Mouse (Mus musculus) ovary, postnatal 36 days (tissue): ENCODE results near the gene Itih3.

ENCODE experiments used
- DNase-seq: peaks from one replicate; pipeline ENCODE4 v3.0.0; 2022; ENCODE audit warnings: low spot score, mixed read lengths

Itih3 gene

GRCm38 (mm10) chr14:30923375-30924105, at the start of gene Itih3:
Gene Itih3 (minus strand): TSS chr14:30923760.
- DNase-seq, result no peak

DNA sequence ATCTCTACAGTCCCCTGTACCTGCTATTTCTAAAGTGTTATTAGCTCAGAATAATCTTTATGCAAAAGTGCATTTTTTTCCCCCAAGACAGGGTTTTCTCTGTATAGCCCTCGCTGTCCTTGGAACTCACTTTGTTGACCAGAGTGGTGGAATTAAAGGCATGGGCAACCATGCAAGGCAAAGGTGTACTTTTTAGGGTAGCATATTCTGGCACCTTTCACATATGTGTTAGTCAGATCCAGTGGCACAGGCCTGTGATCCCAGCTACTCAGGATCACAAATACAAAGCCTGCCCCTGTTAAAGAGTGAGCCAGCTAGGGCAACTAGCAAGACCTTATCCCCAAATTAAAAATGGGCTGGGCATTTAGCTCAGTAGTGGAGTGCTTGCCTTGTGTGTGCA, 36.8 kb upstream of the Itih3 start:
- no peak for DNase-seq

DNA sequence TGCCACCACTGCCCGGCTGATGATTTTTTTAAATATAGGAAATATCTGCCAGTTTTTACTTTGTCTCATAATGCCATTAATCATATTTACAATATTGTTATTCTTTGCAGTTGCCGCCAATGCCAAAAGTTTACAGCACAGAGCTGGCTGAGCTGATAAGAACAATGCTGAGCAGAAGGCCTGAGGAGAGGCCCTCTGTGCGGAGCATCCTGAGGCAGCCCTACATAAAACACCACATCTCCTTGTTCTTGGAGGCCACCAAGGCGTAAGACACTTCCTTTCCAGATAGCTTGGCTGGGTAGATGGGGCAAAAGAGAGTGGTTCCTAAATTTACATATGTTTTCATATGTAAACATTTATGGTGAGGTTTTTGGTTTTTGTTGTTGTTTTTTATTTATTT, 35.5 kb upstream of the Itih3 start:
- DNase-seq, result no peak

DNA sequence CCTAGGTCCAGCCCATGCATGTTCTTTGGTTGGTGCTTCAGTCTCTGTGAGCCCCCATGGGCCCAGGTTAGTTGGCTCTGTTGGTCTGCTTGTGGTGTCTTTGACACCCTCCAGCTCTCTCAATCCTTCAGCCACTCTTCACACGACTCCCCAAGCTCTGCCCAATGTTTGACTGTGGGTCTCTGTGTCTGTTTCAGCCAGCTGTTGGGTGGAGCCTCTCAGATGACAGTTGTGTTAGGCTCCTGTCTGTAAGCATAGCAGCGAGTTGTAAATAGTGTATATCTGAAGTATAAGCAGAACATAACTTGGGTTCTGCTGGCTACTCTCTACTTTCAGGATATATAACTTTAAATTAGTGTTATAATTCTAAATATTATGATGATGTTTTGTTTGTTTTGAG, 35.0 kb upstream of the Itih3 start:
- DNase-seq, result no peak

- peak; percentile 97 for DNase-seq
Measured at GRCm38 (mm10) chr14:30951154-30951825, 27.7 kb upstream of the Itih3 start, which contains the start of gene Nek4. Gene Nek4 (plus strand): TSS chr14:30951377.

DNA sequence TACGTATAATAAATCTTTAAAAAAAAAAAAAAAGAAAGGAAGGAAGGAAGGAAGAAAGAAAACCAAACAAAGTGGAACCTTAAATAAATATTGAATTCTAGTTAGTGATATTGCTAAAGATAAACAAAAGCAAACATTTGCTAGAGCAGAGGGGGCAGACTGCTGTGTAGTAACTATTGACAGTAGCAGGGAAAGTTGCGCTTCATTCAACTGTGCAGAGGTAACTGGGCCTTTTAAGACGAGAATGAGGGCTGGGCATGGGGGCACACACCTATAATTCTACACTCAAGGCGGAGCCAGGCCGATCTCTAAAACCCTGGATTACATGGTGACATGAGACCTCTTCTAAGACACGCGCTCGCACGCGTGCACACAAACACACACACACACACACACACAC, 26.4 kb upstream of the Itih3 start:
- DNase-seq, result no peak

GRCm38 (mm10) chr14:30944745-30945144, 21.2 kb upstream of the Itih3 start:
- peak; percentile 9 for DNase-seq

GRCm38 (mm10) chr14:30943860-30944674, 20.5 kb upstream of the Itih3 start:
- peak; percentile 65 for DNase-seq

- no peak for DNase-seq
Measured at GRCm38 (mm10) chr14:30943038-30943437, 19.5 kb upstream of the Itih3 start, which contains the start of gene Itih1. Gene Itih1 (minus strand): TSS chr14:30943289.

DNA sequence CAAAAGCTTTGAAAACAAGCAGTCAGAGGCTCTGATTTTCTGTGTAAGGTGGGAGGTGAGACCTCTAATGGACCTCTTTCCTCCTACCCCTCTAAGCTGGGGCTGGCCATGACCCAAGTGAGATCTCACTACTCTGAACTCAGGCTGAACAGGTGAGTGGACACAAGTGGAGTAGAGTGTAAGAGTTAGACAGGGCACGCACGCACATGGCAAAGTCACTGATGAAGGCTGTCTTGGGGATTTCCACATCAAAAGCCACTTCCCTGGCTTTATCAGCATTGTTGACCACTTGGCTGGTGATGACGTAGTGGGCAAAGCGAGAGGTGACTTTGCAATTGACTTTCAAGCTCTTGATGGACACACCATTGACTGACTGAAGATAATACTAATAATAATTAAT, 18.7 kb upstream of the Itih3 start:
- DNase-seq, result no peak

DNA sequence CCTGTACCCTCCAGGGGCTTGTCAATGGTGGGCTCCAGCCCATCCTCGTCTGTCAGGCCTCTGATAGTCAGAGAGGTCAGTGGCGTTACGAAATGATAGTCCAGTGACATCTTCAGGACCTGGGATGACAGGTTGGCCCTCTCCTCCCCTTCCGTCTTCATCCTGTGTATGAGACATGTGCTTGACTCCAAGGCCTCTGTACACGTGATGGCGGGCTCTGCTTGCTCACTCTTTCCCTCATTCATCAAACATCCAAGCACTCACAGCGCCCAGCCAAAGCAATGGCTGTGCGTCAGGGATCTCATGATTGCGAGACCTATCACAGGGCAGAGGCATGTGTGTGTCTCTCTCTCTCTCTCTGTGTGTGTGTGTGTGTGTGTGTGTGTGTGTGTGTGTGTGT, 9.8 kb upstream of the Itih3 start:
- DNase-seq, result no peak

DNA sequence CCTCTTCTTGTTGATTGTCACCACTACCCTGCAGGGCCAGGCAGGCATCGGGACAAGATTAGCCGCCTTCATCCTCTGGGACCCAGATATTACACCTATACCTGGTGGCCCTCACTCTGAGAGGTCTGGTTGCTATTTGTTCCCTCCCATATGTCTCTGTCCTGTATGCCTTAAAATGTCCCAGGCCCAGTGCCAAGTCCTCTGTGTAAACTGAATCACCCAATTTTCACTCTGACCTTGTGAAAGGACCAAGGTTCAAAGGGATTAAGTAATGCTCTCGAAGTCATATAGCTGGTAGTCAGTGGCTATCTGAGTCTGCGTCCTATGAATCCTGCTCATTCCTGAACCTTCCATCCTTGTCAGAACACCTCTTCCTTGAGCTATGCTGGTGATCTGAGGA, 6.8 kb upstream of the Itih3 start:
- DNase-seq, result no peak

DNA sequence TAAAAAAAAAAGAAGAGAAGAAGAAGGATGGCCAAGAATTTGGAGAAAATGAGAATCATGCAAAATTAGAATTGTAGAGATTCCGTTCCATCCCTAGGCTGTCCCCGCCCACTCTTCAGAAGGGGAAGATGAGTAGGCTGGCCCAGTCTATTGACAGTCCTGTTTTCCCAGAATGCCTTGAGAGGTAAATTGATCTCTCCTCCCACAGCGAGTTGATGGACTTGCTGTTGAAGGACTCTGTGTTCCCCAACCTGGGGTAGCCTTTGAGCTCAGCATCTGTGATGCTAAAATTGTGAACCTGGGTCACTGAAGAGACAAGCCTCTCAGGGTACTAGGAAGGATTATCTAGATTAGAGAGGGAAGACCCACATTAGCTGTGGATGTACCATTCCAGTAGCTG, 1.9 kb upstream of the Itih3 start:
- DNase-seq, result no peak

GRCm38 (mm10) chr14:30922053-30922670, 1.4 kb downstream of the Itih3 start:
- DNase-seq, result no peak

GRCm38 (mm10) chr14:30916516-30916915, 7.0 kb downstream of the Itih3 start:
- no peak for DNase-seq

- no peak for DNase-seq
Measured at GRCm38 (mm10) chr14:30913404-30913803, 10.2 kb downstream of the Itih3 start.

- DNase-seq, result no peak
Measured at GRCm38 (mm10) chr14:30912641-30913040, 10.9 kb downstream of the Itih3 start.

DNA sequence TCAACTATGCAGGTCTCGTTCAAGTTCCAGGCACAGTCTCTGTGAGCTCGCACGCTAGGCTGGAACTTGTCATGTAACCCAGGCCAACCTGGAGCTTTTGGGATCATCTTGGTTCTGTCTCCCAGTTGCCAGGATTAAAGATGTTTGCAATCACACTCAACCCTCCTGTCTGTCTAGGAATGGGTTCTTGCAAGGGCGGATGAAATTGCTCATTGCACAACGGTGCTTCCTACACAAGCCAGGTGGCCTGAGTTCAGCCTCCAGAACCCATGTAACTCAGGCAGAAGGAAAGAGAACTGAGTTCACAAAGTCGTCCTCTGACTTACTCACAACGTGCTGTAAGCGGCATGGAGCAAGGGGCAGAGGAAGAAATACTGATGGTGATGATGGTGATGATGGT, 12.4 kb downstream of the Itih3 start:
- DNase-seq, result no peak

DNA sequence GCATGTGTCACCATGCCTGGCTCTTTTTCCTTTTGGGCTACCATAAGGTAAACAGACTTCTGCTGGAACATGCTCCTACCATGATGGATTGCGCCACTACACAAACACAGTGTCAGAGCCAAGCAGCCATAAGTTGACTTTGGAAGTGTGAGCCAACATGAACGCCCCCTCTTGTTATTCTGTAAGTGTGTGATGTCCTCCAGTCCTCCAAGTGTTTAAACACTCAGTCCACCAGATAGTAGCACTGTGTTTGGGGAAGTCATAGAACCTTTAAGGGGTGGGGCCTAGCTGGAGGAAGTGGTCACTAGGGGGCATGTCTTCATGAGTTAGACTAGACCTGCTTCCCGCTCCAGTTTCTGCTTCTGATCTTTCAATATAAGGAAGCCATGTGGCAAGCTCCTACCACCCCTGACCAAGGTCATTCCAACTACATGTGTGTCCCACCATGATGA, 15.7 kb downstream of the Itih3 start:
- DNase-seq, result no peak

DNA sequence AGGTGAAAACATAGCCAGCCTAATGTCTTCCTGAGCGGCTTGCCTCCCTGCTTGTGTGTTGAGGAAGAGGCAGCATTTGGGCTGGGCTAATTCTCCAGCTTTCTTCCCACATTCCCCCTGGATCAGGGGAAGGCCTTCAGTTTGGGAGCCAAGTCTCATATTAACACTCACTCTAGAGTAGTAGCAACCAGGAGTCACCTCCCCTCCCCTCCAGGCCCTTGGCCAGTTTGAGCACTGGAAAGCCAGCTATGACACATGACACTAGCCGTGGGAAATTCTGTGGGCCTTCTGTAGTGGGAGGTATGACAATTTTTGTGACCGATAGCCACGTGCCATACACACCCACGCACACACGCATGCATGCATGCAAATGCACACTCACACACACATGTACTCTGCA, 17.6 kb downstream of the Itih3 start:
- DNase-seq, result no peak

DNA sequence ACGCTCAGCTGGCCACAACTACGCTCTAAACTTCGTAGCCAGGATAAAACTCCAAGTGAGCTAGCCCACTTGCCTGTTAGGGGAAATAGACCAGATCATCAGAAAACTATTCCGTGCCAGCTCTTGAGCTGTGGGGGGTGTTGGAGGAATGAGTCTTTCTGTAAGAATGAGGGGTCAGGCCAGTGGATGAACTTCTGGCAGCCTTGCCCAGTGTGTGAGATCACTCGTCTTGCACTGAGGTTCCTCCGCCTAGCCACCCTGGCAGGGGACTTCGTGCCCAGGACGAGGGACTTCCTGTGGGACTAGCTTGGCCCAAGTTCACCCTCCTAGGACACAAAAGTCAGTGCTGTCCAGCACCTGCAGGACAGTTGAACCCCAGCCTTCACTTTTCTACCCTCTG, 19.3 kb downstream of the Itih3 start:
- no peak for DNase-seq

GRCm38 (mm10) chr14:30903036-30903435, 20.5 kb downstream of the Itih3 start:
- no peak for DNase-seq
